Mouse (Mus musculus): ENCODE measurements at regions not wholly inside any gene's neighbourhood (a gene's known extent, or its start where the extent isn't known, plus 50 kb on each side); places are given as distances from the start of the nearest gene placed in this dataset.
"Not testable (repeated sequence)": the region's sequence is repeated elsewhere in the genome, so short reads cannot be mapped to it uniquely, and the experiment has no call there.

DNA sequence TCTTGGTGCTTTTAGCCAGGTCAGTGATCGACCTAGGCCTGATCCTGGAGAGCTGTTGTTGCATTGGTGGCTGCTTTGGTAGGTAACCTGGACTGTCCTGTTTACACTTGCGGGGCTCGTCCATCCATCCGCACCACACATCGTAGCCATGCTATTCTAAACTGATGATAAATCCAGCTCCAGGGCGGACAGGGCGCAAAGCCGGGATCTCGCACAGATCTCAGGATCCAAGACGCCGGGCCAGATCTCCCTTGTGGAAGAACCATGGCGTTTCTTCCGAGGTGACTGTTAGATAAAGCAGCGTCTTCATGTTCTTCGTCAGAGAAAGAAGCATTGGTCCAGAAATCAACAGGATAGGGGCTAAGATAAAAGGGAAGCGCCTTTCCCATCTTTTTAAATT lies 115.6 kb downstream of the Sec16b start:
- 90% methylated on average over 16 of the region's 16 CpGs for WGBS
- H3K27me3 ChIP-seq (ENCODE audit: control insufficient read depth, insufficient read depth, low read length); H3K27ac ChIP-seq (replicated peaks; ENCODE audit: insufficient read depth, low read depth, low read length); H3K4me1 ChIP-seq (ENCODE audit: control insufficient read depth, insufficient read depth, low read length); H3K9ac ChIP-seq (ENCODE audit: low read depth, low read length); H3K36me3 ChIP-seq (ENCODE audit: control insufficient read depth, insufficient read depth, low read length); H3K79me2 ChIP-seq (ENCODE audit: control insufficient read depth, insufficient read depth, low read length); H3K4me3 ChIP-seq (ENCODE audit: insufficient read depth, low read depth, low read length); DNase-seq (ENCODE audit: extremely low read depth, low read depth, low spot score): not testable (repeated sequence)

DNA sequence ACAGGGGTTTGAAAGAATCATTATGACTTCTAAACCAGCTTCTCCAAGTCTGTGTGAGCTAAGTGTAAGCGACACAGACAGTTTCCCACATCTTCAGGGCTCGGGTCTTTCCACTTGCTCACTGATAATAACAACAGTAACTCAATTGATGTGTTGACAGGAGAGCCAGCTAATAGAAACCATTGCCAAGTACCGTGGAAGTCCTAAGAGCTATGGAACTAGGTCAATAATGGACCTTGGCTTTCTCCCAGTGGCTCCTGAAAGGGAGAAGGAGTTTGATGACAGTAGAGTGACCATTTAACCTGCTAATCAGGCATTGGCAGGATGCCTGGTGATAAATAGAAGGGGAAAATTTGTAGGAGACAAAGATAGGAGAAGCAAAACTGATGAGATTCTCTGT lies 126.1 kb downstream of the Sec16b start:
- H3K79me2 ChIP-seq (ENCODE audit: control insufficient read depth, insufficient read depth, low read length) = no peaks in the 10 kb centered on the region
- H3K4me3 ChIP-seq (ENCODE audit: insufficient read depth, low read depth, low read length) = no peak overlapping the region
- H3K27me3 ChIP-seq (ENCODE audit: control insufficient read depth, insufficient read depth, low read length) = no peaks in the 10 kb centered on the region
- TF ChIP-seq CTCF (IDR thresholded peaks at IDR 0.05; ENCODE audit: low read depth, low read length) (no peak), POLR2A (IDR thresholded peaks at IDR 0.05; ENCODE audit: extremely low read depth, insufficient read depth, low read length) (no peak)
- H3K4me1 ChIP-seq (ENCODE audit: control insufficient read depth, insufficient read depth, low read length) = no peaks in the 10 kb centered on the region
- H3K9ac ChIP-seq (ENCODE audit: low read depth, low read length) = no peak overlapping the region
- no peaks in the 10 kb centered on the region for H3K36me3 ChIP-seq (ENCODE audit: control insufficient read depth, insufficient read depth, low read length)
- 27% methylated on average over 3 of the region's 3 CpGs for whole genome bisulfite sequencing
- peak; percentile 22 for DNase-seq (ENCODE audit: extremely low read depth, low read depth, low spot score)
- no peak overlapping the region for H3K27ac ChIP-seq (replicated peaks; ENCODE audit: insufficient read depth, low read depth, low read length)

DNA sequence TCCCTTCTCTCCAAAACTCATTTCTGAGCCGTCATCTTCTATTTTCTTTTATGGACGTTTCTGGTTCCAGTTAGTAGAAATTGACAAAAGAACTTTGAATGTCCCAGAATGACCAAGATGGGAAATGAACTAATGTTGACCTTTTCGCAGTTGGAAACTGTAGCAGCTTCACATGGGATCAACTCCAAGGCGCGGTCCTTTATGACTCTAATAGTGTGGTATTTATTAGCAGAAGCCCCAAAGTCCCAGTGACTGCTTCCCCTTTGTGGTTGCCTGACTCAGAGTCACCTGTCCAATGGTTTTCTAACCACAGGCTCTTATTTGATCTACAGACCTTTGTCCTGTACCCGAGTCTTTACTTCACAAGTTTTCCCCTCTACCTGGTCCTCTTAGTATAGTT lies 126.9 kb downstream of the Sec16b start:
- Histone ChIP-seq H3K4me1 (ENCODE audit: control insufficient read depth, insufficient read depth, low read length) (no peaks in the 10 kb centered on the region), H3K36me3 (ENCODE audit: control insufficient read depth, insufficient read depth, low read length) (no peaks in the 10 kb centered on the region)
- 84% methylated on average over 6 of the region's 6 CpGs for WGBS

DNA sequence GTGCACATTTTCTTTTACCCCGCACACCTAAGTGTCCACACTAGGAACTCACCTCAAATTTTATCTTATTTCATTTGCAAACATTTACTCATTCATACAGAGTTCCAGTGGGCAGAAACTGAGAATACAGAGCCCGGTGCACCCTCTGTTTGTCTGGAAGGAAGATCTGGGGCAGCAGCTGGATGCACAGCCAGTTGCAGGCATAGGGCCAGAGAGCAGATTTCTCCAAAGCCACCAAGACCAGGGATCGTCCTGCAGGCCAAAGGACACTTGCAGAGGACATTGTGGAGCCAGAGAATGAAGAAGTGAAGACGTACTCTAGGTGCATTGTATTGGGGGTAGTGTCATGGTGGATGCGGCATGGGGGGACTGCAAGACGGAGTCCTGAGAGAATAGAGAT lies 129.2 kb downstream of the Sec16b start:
- 55% methylated on average over 6 of the region's 6 CpGs for WGBS
- H3K4me3 ChIP-seq (ENCODE audit: insufficient read depth, low read depth, low read length) = no peak overlapping the region
- no peaks in the 10 kb centered on the region for H3K4me1 ChIP-seq (ENCODE audit: control insufficient read depth, insufficient read depth, low read length)
- DNase-seq (ENCODE audit: extremely low read depth, low read depth, low spot score) = no peak
- TF ChIP-seq POLR2A (IDR thresholded peaks at IDR 0.05; ENCODE audit: extremely low read depth, insufficient read depth, low read length) = no peak
- TF ChIP-seq CTCF (IDR thresholded peaks at IDR 0.05; ENCODE audit: low read depth, low read length) = no peak
- no peaks in the 10 kb centered on the region for H3K79me2 ChIP-seq (ENCODE audit: control insufficient read depth, insufficient read depth, low read length)
- no peak overlapping the region for H3K27ac ChIP-seq (replicated peaks; ENCODE audit: insufficient read depth, low read depth, low read length)
- H3K36me3 ChIP-seq (ENCODE audit: control insufficient read depth, insufficient read depth, low read length) = no peaks in the 10 kb centered on the region
- no peaks in the 10 kb centered on the region for H3K27me3 ChIP-seq (ENCODE audit: control insufficient read depth, insufficient read depth, low read length)
- no peak overlapping the region for H3K9ac ChIP-seq (ENCODE audit: low read depth, low read length)

More for the DNA sequence above, 126.9 kb downstream of the Sec16b start:
- no peak overlapping the region for H3K9ac ChIP-seq (ENCODE audit: low read depth, low read length)
- H3K27me3 ChIP-seq (ENCODE audit: control insufficient read depth, insufficient read depth, low read length) = no peaks in the 10 kb centered on the region
- H3K27ac ChIP-seq (replicated peaks; ENCODE audit: insufficient read depth, low read depth, low read length) = no peak overlapping the region
- no peaks in the 10 kb centered on the region for H3K79me2 ChIP-seq (ENCODE audit: control insufficient read depth, insufficient read depth, low read length)
- TF ChIP-seq POLR2A (IDR thresholded peaks at IDR 0.05; ENCODE audit: extremely low read depth, insufficient read depth, low read length) = no peak
- TF ChIP-seq CTCF (IDR thresholded peaks at IDR 0.05; ENCODE audit: low read depth, low read length) = no peak
- H3K4me3 ChIP-seq (ENCODE audit: insufficient read depth, low read depth, low read length) = no peak overlapping the region
- DNase-seq (ENCODE audit: extremely low read depth, low read depth, low spot score) = no peak

DNA sequence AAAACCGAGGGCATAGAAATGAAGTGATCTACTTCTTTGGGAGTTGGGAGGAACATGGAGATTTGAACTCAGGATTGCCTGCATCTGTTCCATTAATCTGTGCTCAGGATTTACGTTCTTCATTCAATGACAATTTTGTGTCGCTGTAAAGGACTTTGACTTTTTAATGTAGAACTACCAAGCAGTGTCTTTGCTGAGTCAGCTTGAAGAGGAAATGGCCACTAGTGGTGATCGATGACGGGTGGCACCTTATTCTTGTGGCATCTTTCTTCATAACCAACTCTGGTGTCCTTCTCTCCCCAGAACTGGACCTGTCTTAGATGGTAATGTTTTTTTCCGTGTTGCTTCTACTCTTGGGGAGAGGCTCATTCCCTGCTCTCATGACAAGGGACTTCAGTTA lies 137.0 kb downstream of the Sec16b start:
- no peak for DNase-seq (ENCODE audit: extremely low read depth, low read depth, low spot score)
- WGBS = 92% methylated on average over 6 of the region's 6 CpGs
- Histone ChIP-seq H3K36me3 (ENCODE audit: control insufficient read depth, insufficient read depth, low read length) (no peaks in the 10 kb centered on the region), H3K79me2 (ENCODE audit: control insufficient read depth, insufficient read depth, low read length) (no peaks in the 10 kb centered on the region), H3K4me3 (ENCODE audit: insufficient read depth, low read depth, low read length) (no peak overlapping the region), H3K27ac (replicated peaks; ENCODE audit: insufficient read depth, low read depth, low read length) (no peak overlapping the region), H3K9ac (ENCODE audit: low read depth, low read length) (no peak overlapping the region), H3K4me1 (ENCODE audit: control insufficient read depth, insufficient read depth, low read length) (no peaks in the 10 kb centered on the region), H3K27me3 (ENCODE audit: control insufficient read depth, insufficient read depth, low read length) (no peaks in the 10 kb centered on the region)
- no peak for TF ChIP-seq CTCF (IDR thresholded peaks at IDR 0.05; ENCODE audit: low read depth, low read length)
- TF ChIP-seq POLR2A (IDR thresholded peaks at IDR 0.05; ENCODE audit: extremely low read depth, insufficient read depth, low read length) = no peak

DNA sequence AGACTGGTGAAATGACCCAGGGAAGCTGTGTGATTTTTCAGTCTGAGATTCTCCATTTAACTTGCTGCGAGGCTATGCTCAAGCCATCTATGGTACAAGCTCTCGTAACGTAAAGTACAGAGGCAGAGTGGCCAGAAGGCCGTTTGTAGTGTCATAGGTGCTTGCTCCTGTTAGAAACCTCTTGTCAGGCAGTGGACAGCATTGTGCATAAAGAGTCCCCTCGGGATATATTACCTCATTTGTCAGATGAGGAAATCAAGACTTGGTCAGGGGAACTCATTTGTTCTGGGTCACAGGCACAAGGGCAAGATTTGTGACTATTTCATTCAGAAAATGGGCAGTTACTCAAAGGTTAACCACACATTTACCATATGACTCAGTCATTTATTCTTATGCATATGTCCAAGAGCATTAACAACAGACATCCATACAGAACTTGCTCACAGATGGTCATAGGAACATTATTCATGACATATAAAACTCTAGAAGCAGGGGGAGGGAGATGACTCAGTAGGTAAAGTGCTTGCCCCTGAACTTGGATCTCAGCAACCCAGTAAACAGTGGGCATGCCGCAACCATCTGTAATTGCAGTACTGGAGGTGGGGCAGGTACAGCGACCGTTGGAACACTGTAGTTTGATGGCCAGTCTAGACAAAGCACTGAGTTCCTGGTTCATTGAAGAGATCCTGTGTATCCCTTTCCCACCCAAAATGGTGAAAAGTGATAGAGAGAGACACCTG lies 139.3 kb downstream of the Sec16b start:
- Histone ChIP-seq H3K27me3 (ENCODE audit: control insufficient read depth, insufficient read depth, low read length) (no peaks in the 10 kb centered on the region), H3K4me1 (ENCODE audit: control insufficient read depth, insufficient read depth, low read length) (no peaks in the 10 kb centered on the region), H3K27ac (replicated peaks; ENCODE audit: insufficient read depth, low read depth, low read length) (no peak overlapping the region), H3K36me3 (ENCODE audit: control insufficient read depth, insufficient read depth, low read length) (no peaks in the 10 kb centered on the region), H3K4me3 (ENCODE audit: insufficient read depth, low read depth, low read length) (no peak overlapping the region), H3K9ac (ENCODE audit: low read depth, low read length) (no peak overlapping the region), H3K79me2 (ENCODE audit: control insufficient read depth, insufficient read depth, low read length) (no peaks in the 10 kb centered on the region)
- peak; percentile 5 for DNase-seq (ENCODE audit: extremely low read depth, low read depth, low spot score)
- WGBS = 39% methylated on average over 8 of the region's 8 CpGs
- TF ChIP-seq POLR2A (IDR thresholded peaks at IDR 0.05; ENCODE audit: extremely low read depth, insufficient read depth, low read length) = no peak
- TF ChIP-seq CTCF (IDR thresholded peaks at IDR 0.05; ENCODE audit: low read depth, low read length) = no peak

Data from liver, adult 2 months (tissue).